Mouse (Mus musculus): ENCODE measurements at regions not wholly inside any gene's neighbourhood (a gene's known extent, or its start where the extent isn't known, plus 50 kb on each side); places are given as distances from the start of the nearest gene placed in this dataset.

GRCm38 (mm10) chr7:71193131-71193530 is 158.2 kb downstream of the Gm10295 start:
- DNase-seq = peak; percentile 67

GRCm38 (mm10) chr7:71190161-71190711 is 161.0 kb downstream of the Gm10295 start:
- DNase-seq = peak; percentile 67

- no peak for DNase-seq
These were observed 161.5 kb downstream of the Gm10295 start for GRCm38 (mm10) chr7:71189757-71190156.

GRCm38 (mm10) chr7:71188119-71188518 is 163.2 kb downstream of the Gm10295 start:
- DNase-seq = peak; percentile 21

- no peak for DNase-seq
These were observed 176.4 kb downstream of the Gm10295 start for GRCm38 (mm10) chr7:71174871-71175270.

- DNase-seq = no peak
These were observed 212.2 kb downstream of the Gm10295 start for GRCm38 (mm10) chr7:71139068-71139467.

- no peak for DNase-seq
These were observed 221.3 kb downstream of the Gm10295 start for GRCm38 (mm10) chr7:71129981-71130380.

- no peak for DNase-seq
These were observed 222.4 kb downstream of the Gm10295 start for GRCm38 (mm10) chr7:71128928-71129327.

GRCm38 (mm10) chr7:71121453-71121852 is 229.8 kb downstream of the Gm10295 start:
- DNase-seq = no peak

GRCm38 (mm10) chr7:71120975-71121374 is 230.3 kb downstream of the Gm10295 start:
- no peak for DNase-seq

- no peak for DNase-seq
These were observed 231.3 kb downstream of the Gm10295 start for GRCm38 (mm10) chr7:71119987-71120386.

GRCm38 (mm10) chr7:71107101-71107500 is 244.2 kb downstream of the Gm10295 start:
- DNase-seq = no peak

GRCm38 (mm10) chr7:71100266-71100665 is 251.0 kb downstream of the Gm10295 start:
- DNase-seq = no peak

GRCm38 (mm10) chr7:71098276-71098675 is 253.0 kb downstream of the Gm10295 start:
- peak; percentile 87 for DNase-seq

GRCm38 (mm10) chr7:71093301-71093939 is 257.9 kb downstream of the Gm10295 start:
- DNase-seq = no peak

- no peak for DNase-seq
These were observed 258.5 kb downstream of the Gm10295 start for GRCm38 (mm10) chr7:71092825-71093224.

GRCm38 (mm10) chr7:71092301-71092700 is 259.0 kb downstream of the Gm10295 start:
- DNase-seq = no peak

GRCm38 (mm10) chr7:71064446-71065391 is 286.6 kb downstream of the Gm10295 start:
- peak; percentile 92 for DNase-seq

GRCm38 (mm10) chr7:71050825-71051224 is 300.5 kb downstream of the Gm10295 start:
- no peak for DNase-seq

GRCm38 (mm10) chr7:71047201-71047600 is 304.1 kb downstream of the Gm10295 start:
- no peak for DNase-seq

- no peak for DNase-seq
These were observed 304.7 kb downstream of the Gm10295 start for GRCm38 (mm10) chr7:71046596-71046995.

GRCm38 (mm10) chr7:71043789-71044188 is 307.5 kb downstream of the Gm10295 start:
- DNase-seq = no peak

GRCm38 (mm10) chr7:71043128-71043527 is 308.2 kb downstream of the Gm10295 start:
- DNase-seq = no peak

- DNase-seq = no peak
These were observed 309.9 kb downstream of the Gm10295 start for GRCm38 (mm10) chr7:71041388-71041787.

Measured in retina, postnatal 1 day (tissue).